Mouse (Mus musculus): ENCODE measurements around the gene Cnot4.
"Not testable (repeated sequence)": the region's sequence is repeated elsewhere in the genome, so short reads cannot be mapped to it uniquely, and the experiment has no call there.

Cnot4 gene

GRCm38 (mm10) chr6:35133579-35134488 is at the start of gene Cnot4:
Gene Cnot4, minus strand, starts transcription at chr6:35133724.
- DNase-seq (ENCODE audit: low read depth, low spot score) = peak; percentile 93

GRCm38 (mm10) chr6:35179299-35179698 is 45.8 kb upstream of the Cnot4 start:
- not testable (repeated sequence) for DNase-seq (ENCODE audit: low read depth, low spot score)

GRCm38 (mm10) chr6:35177650-35178272 is 44.2 kb upstream of the Cnot4 start:
- no peak for DNase-seq (ENCODE audit: low read depth, low spot score)

GRCm38 (mm10) chr6:35176979-35177649 is 43.6 kb upstream of the Cnot4 start, which contains the start of gene Nup205:
Gene Nup205, plus strand, starts transcription at chr6:35177421.
- DNase-seq (ENCODE audit: low read depth, low spot score) = peak; percentile 66

- DNase-seq (ENCODE audit: low read depth, low spot score) = no peak
Observed at GRCm38 (mm10) chr6:35173181-35173580, 39.7 kb upstream of the Cnot4 start.

GRCm38 (mm10) chr6:35172028-35172427 is 38.5 kb upstream of the Cnot4 start:
- DNase-seq (ENCODE audit: low read depth, low spot score) = not testable (repeated sequence)

- DNase-seq (ENCODE audit: low read depth, low spot score) = no peak
Observed at GRCm38 (mm10) chr6:35169250-35169649, 35.7 kb upstream of the Cnot4 start.

GRCm38 (mm10) chr6:35154540-35154939 is 21.0 kb upstream of the Cnot4 start:
- no peak for DNase-seq (ENCODE audit: low read depth, low spot score)

- DNase-seq (ENCODE audit: low read depth, low spot score) = no peak
Observed at GRCm38 (mm10) chr6:35147726-35148422, 14.3 kb upstream of the Cnot4 start.

- DNase-seq (ENCODE audit: low read depth, low spot score) = no peak
Observed at GRCm38 (mm10) chr6:35145569-35145968, 12.0 kb upstream of the Cnot4 start.

- DNase-seq (ENCODE audit: low read depth, low spot score) = no peak
Observed at GRCm38 (mm10) chr6:35140351-35140750, 6.8 kb upstream of the Cnot4 start.

GRCm38 (mm10) chr6:35134844-35135243 is 1.3 kb upstream of the Cnot4 start:
- no peak for DNase-seq (ENCODE audit: low read depth, low spot score)

GRCm38 (mm10) chr6:35133246-35133578 is 312 bp downstream of the Cnot4 start:
- no peak for DNase-seq (ENCODE audit: low read depth, low spot score)

GRCm38 (mm10) chr6:35132806-35133205 is 718 bp downstream of the Cnot4 start:
- DNase-seq (ENCODE audit: low read depth, low spot score) = no peak

- no peak for DNase-seq (ENCODE audit: low read depth, low spot score)
Observed at GRCm38 (mm10) chr6:35122488-35122887, 11.0 kb downstream of the Cnot4 start.

- DNase-seq (ENCODE audit: low read depth, low spot score) = no peak
Observed at GRCm38 (mm10) chr6:35121925-35122324, 11.6 kb downstream of the Cnot4 start.

GRCm38 (mm10) chr6:35102457-35102856 is 31.1 kb downstream of the Cnot4 start:
- no peak for DNase-seq (ENCODE audit: low read depth, low spot score)

GRCm38 (mm10) chr6:35084927-35085326 is 48.6 kb downstream of the Cnot4 start:
- DNase-seq (ENCODE audit: low read depth, low spot score) = no peak

- DNase-seq (ENCODE audit: low read depth, low spot score) = no peak
Observed at GRCm38 (mm10) chr6:35075148-35075547, 58.4 kb downstream of the Cnot4 start.

- no peak for DNase-seq (ENCODE audit: low read depth, low spot score)
Observed at GRCm38 (mm10) chr6:35071261-35071660, 62.3 kb downstream of the Cnot4 start.

GRCm38 (mm10) chr6:35062446-35062845 is 71.1 kb downstream of the Cnot4 start:
- no peak for DNase-seq (ENCODE audit: low read depth, low spot score)

- no peak for DNase-seq (ENCODE audit: low read depth, low spot score)
Observed at GRCm38 (mm10) chr6:35043127-35043526, 90.4 kb downstream of the Cnot4 start.
